Mouse (Mus musculus): ENCODE results near the gene Tmem185b. TPM values are rescaled to one million over a fixed set of nuclear protein-coding genes. Genes with fewer than 3 reads are reported as not detected.

Gene Tmem185b
- total RNA-seq, 2 experiments from 2014 or later = 16.7 to 18.4 TPM

DNA sequence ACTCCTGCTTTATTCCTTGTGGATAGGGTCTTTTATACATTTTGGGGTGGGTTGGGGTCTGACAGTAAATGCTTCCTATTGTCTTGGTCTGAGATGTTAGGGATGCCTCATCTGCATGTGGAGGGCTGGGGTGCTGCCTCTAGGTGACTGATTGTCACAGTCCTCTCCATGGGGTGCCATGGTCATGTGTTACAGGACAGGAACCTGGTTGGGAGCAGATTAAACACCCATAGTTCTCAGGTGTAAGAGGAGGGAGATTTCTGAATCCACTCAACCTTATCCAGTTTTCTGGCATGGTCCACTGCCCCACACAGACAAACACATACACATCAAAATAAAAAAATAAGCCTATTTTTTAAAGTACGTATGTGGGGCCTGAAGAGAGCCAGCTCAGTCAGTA lies 33.5 kb upstream of the Tmem185b start:
- DNase-seq (ENCODE audit: extremely low spot score in 1 of 2, low spot score in 2 of 2) = no peak
- H3K27ac ChIP-seq = no peak overlapping the region
- intact Hi-C loops (cut with DNase I) = no loop called here
- no peak overlapping the region for H3K4me3 ChIP-seq
- TF ChIP-seq CTCF (IDR thresholded peaks at IDR 0.05) = no peak

GRCm38 (mm10) chr1:119494024-119494711 lies 31.8 kb upstream of the Tmem185b start:
- no peak overlapping the region for H3K27ac ChIP-seq
- intact Hi-C loops (cut with DNase I) = no loop called here
- peak; percentile 32 for TF ChIP-seq CTCF (IDR thresholded peaks at IDR 0.05)

DNA sequence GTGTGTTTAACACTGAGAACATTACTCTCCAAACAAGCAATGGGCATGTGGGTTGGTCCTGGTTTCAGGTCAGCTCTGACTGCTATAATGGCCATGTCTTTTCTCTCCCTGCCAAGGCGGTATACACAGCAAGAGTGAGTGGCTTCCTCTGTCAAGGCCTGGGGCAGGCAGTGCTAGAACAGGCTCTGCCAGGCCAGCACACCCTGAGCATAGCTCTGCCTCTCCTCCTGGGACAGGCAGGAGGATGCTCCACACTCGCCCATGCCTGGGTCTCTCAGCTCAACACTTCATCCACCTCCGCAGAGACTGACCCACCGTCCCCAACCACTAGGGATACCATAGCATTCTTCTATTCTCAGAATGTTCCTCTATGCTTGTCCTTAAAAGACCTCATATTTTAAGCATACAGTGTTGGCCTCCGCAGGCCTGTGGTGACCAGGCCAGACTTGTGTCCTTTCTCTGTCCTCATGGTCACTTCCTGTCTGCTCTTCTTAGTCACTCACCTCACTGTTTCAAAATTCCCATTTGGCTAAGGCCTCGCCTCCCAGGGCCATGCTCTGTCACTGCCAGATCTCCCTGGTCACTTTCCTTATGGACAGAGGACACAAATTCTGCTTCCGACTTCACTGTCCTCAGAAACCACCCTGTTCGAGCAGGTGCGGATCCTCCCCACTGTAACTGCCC lies 31.1 kb upstream of the Tmem185b start:
- no peak for TF ChIP-seq CTCF (IDR thresholded peaks at IDR 0.05)
- no peak overlapping the region for H3K27ac ChIP-seq
- intact Hi-C loops (cut with DNase I) = no loop called here
- no peak for DNase-seq (ENCODE audit: extremely low spot score in 1 of 2, low spot score in 2 of 2)
- no peak overlapping the region for H3K4me3 ChIP-seq

More at GRCm38 (mm10) chr1:119494024-119494711, 31.8 kb upstream of the Tmem185b start:
- no peak for DNase-seq (ENCODE audit: extremely low spot score in 1 of 2, low spot score in 2 of 2)
- no peak overlapping the region for H3K4me3 ChIP-seq

DNA sequence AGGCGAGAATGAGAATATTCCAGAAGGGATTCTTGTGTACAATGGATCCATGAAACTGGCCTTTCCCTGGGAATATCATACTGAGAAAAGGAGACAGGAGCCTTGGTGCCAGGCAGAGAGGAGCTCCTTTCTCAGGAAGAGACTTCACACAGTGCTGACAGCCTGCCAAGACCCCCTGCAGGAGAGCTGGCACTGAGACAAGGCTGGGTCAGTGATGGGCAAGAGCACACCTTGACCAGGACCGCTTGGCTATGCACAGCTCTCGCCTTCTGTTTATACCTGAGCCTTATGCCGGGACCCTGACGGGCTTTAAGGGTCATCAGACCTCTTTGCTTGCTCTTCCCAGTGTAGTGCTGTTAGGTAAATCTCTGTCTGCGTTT lies 30.6 kb upstream of the Tmem185b start:
- no peak for TF ChIP-seq CTCF (IDR thresholded peaks at IDR 0.05)
- Histone ChIP-seq H3K27ac (no peak overlapping the region), H3K4me3 (no peak overlapping the region)
- DNase-seq (ENCODE audit: extremely low spot score in 1 of 2, low spot score in 2 of 2) = no peak
- intact Hi-C loops (cut with DNase I) = no loop called here

DNA sequence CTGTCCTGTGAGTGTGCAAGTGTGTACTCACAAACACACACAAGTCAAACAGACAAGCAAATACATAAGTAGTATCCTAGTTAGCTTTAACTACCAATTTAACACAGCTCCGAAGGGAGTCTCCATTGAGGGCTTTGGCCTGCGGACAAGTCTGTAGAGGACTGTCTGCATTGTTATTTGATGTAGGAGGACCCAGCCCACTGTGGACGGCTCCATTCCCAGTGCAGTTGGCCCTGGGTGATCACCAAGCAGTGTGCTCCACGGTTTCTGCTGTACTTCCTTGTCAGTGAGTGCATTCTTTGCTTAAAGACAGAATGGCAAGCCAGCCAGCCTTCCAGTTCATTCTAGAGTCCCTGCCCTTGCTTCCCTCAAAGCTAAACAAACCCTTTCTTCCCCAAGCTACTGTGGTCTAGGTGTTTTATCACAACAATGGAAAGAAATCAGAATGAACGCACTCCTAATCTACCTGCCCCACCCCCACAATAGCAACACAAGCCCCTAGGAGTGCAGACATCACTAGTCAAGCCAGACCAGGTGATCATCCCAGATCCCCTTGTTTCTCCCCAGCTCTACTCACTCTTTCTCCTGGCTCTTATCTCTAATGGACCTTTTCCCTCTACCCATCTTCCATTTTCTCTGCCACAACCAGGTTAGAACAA lies 28.5 kb upstream of the Tmem185b start:
- no peak for DNase-seq (ENCODE audit: extremely low spot score in 1 of 2, low spot score in 2 of 2)
- intact Hi-C loops (cut with DNase I) = no loop called here
- no peak for TF ChIP-seq CTCF (IDR thresholded peaks at IDR 0.05)
- H3K4me3 ChIP-seq = no peak overlapping the region
- no peak overlapping the region for H3K27ac ChIP-seq

DNA sequence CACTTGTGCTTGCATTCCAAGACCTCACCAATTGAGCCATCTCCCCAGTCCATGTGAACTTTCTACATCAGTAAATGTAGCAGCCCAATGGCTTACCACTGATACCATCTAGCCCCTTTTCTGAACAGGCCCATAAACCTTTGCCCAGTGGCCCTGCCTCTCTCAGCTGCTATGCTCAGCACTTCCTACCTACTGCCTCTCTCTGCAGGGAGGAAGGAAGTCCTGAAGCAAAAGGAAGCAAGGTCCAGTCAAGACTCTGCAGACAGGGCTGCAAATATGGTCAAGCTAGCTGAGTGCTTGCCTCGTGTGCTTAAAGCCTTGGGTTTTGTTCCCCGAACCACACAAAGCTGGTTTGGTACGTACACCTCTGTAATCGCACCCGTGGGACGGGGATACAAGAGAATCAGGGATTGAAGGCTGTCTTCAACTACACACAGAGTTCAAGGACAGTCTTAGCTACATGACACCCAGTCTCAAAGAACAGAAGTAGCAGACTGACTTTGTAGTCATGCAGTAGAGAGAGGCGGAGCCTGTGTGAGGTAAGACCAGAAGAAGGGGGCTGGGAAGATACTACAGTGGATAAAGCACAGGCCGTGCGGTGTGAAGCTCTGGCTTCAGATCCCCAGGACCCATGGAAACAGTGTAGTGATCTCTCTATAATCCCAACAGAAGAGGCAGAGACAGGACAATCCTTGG lies 27.3 kb upstream of the Tmem185b start:
- intact Hi-C loops (cut with DNase I) = no loop called here
- no peak for TF ChIP-seq CTCF (IDR thresholded peaks at IDR 0.05)
- no peak for DNase-seq (ENCODE audit: extremely low spot score in 1 of 2, low spot score in 2 of 2)
- no peak overlapping the region for H3K4me3 ChIP-seq
- no peak overlapping the region for H3K27ac ChIP-seq

DNA sequence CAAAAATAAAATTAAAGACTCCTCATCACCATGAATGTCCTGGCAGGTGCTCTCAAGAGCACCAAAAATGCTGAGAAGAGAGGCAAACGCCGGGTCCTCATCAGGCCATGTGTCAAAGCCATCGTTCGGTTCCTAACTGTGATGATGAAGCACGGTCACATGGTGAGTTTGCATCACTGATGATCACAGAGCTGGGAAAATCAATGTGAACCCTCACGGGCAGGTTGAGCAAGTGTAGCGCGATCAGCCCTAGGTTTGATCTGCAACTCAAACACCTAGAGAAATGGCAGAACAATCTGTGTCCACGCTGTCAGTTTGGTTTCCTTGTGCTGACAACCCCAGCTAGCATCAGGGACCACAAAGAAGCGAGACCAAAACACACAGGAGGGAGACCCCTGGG lies 26.5 kb upstream of the Tmem185b start:
- no peak for DNase-seq (ENCODE audit: extremely low spot score in 1 of 2, low spot score in 2 of 2)
- TF ChIP-seq CTCF (IDR thresholded peaks at IDR 0.05) = no peak
- no peak overlapping the region for H3K4me3 ChIP-seq
- intact Hi-C loops (cut with DNase I) = no loop called here
- no peak overlapping the region for H3K27ac ChIP-seq

DNA sequence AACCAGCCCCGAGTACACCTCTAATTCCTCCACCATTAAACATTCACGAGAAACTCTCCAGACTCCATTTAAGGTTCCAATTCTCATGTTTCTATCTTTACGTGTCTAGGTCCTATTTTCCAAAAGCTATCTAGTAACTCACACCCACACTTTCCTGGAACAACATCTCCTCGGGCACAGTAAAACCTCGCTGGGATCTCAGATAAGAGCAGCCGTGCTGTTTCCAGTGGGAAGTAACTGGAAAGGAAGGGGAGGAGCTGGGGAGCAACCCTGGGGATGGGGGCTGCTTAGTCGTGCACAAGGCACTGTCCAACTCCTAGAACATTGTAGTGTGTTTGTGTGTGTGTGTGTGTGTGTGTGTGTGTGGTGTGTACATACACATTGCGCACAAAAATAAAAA lies 24.1 kb upstream of the Tmem185b start:
- TF ChIP-seq CTCF (IDR thresholded peaks at IDR 0.05) = no peak
- Histone ChIP-seq H3K4me3 (no peak overlapping the region), H3K27ac (no peak overlapping the region)
- intact Hi-C loops (cut with DNase I) = no loop called here
- no peak for DNase-seq (ENCODE audit: extremely low spot score in 1 of 2, low spot score in 2 of 2)

- H3K4me3 ChIP-seq = no peak overlapping the region
- H3K27ac ChIP-seq = no peak overlapping the region
- no peak for DNase-seq (ENCODE audit: extremely low spot score in 1 of 2, low spot score in 2 of 2)
- intact Hi-C loops (cut with DNase I) = no loop called here
- no peak for TF ChIP-seq CTCF (IDR thresholded peaks at IDR 0.05)
These were observed 23.2 kb upstream of the Tmem185b start for GRCm38 (mm10) chr1:119502729-119503128.

GRCm38 (mm10) chr1:119503181-119503580 lies 22.8 kb upstream of the Tmem185b start:
- H3K27ac ChIP-seq = no peak overlapping the region
- H3K4me3 ChIP-seq = no peak overlapping the region; the same call in 1 of the 2 replicates
- intact Hi-C loops (cut with DNase I) = no loop called here
- no peak for DNase-seq (ENCODE audit: extremely low spot score in 1 of 2, low spot score in 2 of 2)
- no peak for TF ChIP-seq CTCF (IDR thresholded peaks at IDR 0.05)

- peak overlapping the region; percentile 93 for H3K4me3 ChIP-seq
- TF ChIP-seq CTCF (IDR thresholded peaks at IDR 0.05) = no peak
- DNase-seq (ENCODE audit: extremely low spot score in 1 of 2, low spot score in 2 of 2) = no peak
- intact Hi-C loops (cut with DNase I) = loop anchor here (2.0 kb wide), 1 partner anchor 23 kb away; the partner anchor contains the start of gene Tmem185b
- peak overlapping the region; percentile 92 for H3K27ac ChIP-seq
These were observed 22.2 kb upstream of the Tmem185b start for GRCm38 (mm10) chr1:119503808-119504207.

Measured in left cerebral cortex, adult 2 months (tissue).